Comparison of ENCODE assay signal across 9 mouse cellular contexts in the genomic region with DNA sequence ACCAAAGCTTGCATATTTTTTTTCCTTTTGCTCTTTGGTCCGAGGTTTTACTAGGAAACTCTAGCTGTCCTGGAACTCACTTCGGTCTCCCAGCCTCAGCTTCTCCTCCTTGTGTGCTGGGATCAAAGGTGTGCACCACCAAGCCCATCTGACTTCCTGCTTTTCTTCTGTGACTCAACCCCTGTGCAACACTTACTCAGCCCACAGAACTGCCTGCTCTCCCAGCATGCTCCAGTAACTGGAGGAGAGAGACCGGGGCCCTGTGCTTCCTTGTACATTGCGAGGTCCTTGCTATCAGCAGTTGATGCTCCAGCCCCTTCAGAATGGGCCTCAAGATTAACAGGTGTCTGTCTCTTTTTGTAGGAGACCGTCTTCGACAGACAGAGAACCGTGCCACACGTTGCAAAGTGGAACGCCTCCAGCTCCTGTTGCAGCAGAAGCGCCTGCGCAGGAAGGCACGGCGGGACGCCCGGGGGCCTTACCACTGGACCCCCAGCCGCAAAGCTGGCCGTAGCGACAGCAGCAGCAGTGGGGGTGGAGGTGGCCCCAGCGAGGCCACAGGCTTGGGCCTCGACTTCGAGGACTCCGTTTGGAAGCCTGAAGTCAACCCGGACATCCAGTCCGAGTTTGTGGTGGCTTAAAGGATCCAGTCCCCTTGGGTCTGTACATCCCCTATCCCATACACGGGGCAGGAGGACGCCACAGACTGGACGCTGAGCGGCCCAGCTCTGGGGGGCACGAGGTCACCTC. TPM values are rescaled to one million over a fixed set of nuclear protein-coding genes. Genes with fewer than 3 reads are reported as not detected.
DNase-seq lines count a peak whose midpoint lies in the region; ATAC-seq lines count a peak whose summit lies in the region.
"Had no signal": no experiment of that assay in that cellular context is flagged by ENCODE, and none has a peak within 500 bp of the region (broad histone marks: within the 10 kb centered on the region; RNA-seq: fewer than 3 reads in every experiment).

No protein-coding gene starts in this region.

- WGBS in heart, embryonic 16.5 days, result 75% methylated on average over 29 of the region's 29 CpGs
- 87% methylated on average over 29 of the region's 29 CpGs for WGBS in midbrain, embryonic 12.5 days

- DNase-seq in kidney, adult 9 months, result peak; percentile 19
- DNase-seq in kidney, adult 8-10 months, result no peak
- DNase-seq in MN1 (ENCODE audit: low spot score), result peak; percentile 52
- DNase-seq in B cell, adult 2 months, result no peak
- no peak for DNase-seq in gastrocnemius, postnatal 36 days
- DNase-seq in right cerebral cortex, postnatal 4 days, result no peak

- no peak for ATAC-seq in heart, embryonic 16.5 days (replicated peaks; ENCODE audit: extremely low read depth, insufficient read depth, low FRiP score)
- no peak for ATAC-seq in midbrain, embryonic 12.5 days (ENCODE audit: low FRiP score, low read depth)
- ATAC-seq: Patski had no signal

- intact Hi-C loops in gastrocnemius, postnatal 36 days (cut with DNase I), result no loop called here

- H3K9ac ChIP-seq in heart, embryonic 16.5 days (ENCODE audit: low read length), result no peak overlapping the region; the same call in 1 of the 2 replicates
- peak overlapping the region; percentile 29 for H3K9ac ChIP-seq in midbrain, embryonic 12.5 days (replicated peaks)

- no peaks in the 10 kb centered on the region for H3K9me3 ChIP-seq in heart, embryonic 16.5 days (replicated peaks; ENCODE audit: control insufficient read depth, low read length)
- H3K9me3 ChIP-seq in midbrain, embryonic 12.5 days, result no peaks in the 10 kb centered on the region

- no peak overlapping the region for H3K4me2 ChIP-seq in heart, embryonic 16.5 days (ENCODE audit: low read depth, low read length)
- H3K4me2 ChIP-seq in midbrain, embryonic 12.5 days (replicated peaks), result no peak overlapping the region; the same call in 1 of the 2 replicates

- peaks cover 54% of the 10 kb centered on the region for H3K36me3 ChIP-seq in heart, embryonic 16.5 days (ENCODE audit: control insufficient read depth, insufficient read depth)
- H3K36me3 ChIP-seq in midbrain, embryonic 12.5 days, result peaks cover 65% of the 10 kb centered on the region

- no peaks in the 10 kb centered on the region for H3K27me3 ChIP-seq in heart, embryonic 16.5 days (ENCODE audit: control insufficient read depth, insufficient read depth, low read length)
- no peaks in the 10 kb centered on the region for H3K27me3 ChIP-seq in midbrain, embryonic 12.5 days
- H3K27me3 ChIP-seq: Patski had no signal

- H3K4me1 ChIP-seq in heart, embryonic 16.5 days (ENCODE audit: control insufficient read depth, insufficient read depth, low read length), result peaks cover 84% of the 10 kb centered on the region
- H3K4me1 ChIP-seq in midbrain, embryonic 12.5 days, result peaks cover 87% of the 10 kb centered on the region

- peak overlapping the region; percentile 74 for H3K27ac ChIP-seq in heart, embryonic 16.5 days (ENCODE audit: low read length)
- peak overlapping the region; percentile 90 for H3K27ac ChIP-seq in midbrain, embryonic 12.5 days (replicated peaks)

- H3K4me3 ChIP-seq in heart, embryonic 16.5 days (ENCODE audit: low read length), result no peak overlapping the region
- no peak overlapping the region for H3K4me3 ChIP-seq in midbrain, embryonic 12.5 days

RNA-seq across cellular contexts. Expression of gene Midn, which starts 8.1 kb away (rescaled TPM):
- 10.3 and 13.0 TPM in 2 replicates for polyA plus RNA-seq in heart, embryonic 16.5 days (2015; fragmentation: Nextera tagmentation; extraction: Ambion mirVana)
- polyA plus RNA-seq in midbrain, embryonic 12.5 days (2016; fragmentation: Nextera tagmentation; extraction: Ambion mirVana), result 41.7 and 46.4 TPM in 2 replicates
- 10 to 100 TPM; 37.6 to 49.3 TPM for total RNA-seq in gastrocnemius, postnatal 36 days (2021)

RNA-seq across cellular contexts. Expression of gene Cirbp, which starts 9.6 kb away (rescaled TPM):
- polyA plus RNA-seq in heart, embryonic 16.5 days (2015; fragmentation: Nextera tagmentation; extraction: Ambion mirVana), result 85.3 and 87.6 TPM in 2 replicates
- 227 and 233 TPM in 2 replicates for polyA plus RNA-seq in midbrain, embryonic 12.5 days (2016; fragmentation: Nextera tagmentation; extraction: Ambion mirVana)
- total RNA-seq in gastrocnemius, postnatal 36 days (2021), result 10 to 100 TPM; 22.6 to 28.3 TPM

RNA-seq across cellular contexts. Expression of gene Cbarp, which starts 15.5 kb away (rescaled TPM):
- 2.5 TPM in 2 replicates for polyA plus RNA-seq in heart, embryonic 16.5 days (2015; fragmentation: Nextera tagmentation; extraction: Ambion mirVana)
- 19.3 and 20.0 TPM in 2 replicates for polyA plus RNA-seq in midbrain, embryonic 12.5 days (2016; fragmentation: Nextera tagmentation; extraction: Ambion mirVana)
- total RNA-seq in gastrocnemius, postnatal 36 days (2021), result 1 to 10 TPM; 1.4 to 2.1 TPM

RNA-seq across cellular contexts. Expression of gene 1600002K03Rik, which starts 16.6 kb away (rescaled TPM):
- polyA plus RNA-seq in heart, embryonic 16.5 days (2015; fragmentation: Nextera tagmentation; extraction: Ambion mirVana), result 9.7 and 10.7 TPM in 2 replicates
- polyA plus RNA-seq in midbrain, embryonic 12.5 days (2016; fragmentation: Nextera tagmentation; extraction: Ambion mirVana), result 12.9 and 13.6 TPM in 2 replicates
- total RNA-seq in gastrocnemius, postnatal 36 days (2021), result 1 to 10 TPM; 4.7 to 5.1 TPM

RNA-seq across cellular contexts. Expression of gene Atp5d, which starts 17.7 kb away (rescaled TPM):
- 1,107 and 1,132 TPM in 2 replicates for polyA plus RNA-seq in heart, embryonic 16.5 days (2015; fragmentation: Nextera tagmentation; extraction: Ambion mirVana)
- polyA plus RNA-seq in midbrain, embryonic 12.5 days (2016; fragmentation: Nextera tagmentation; extraction: Ambion mirVana), result 379 and 384 TPM in 2 replicates
- total RNA-seq in gastrocnemius, postnatal 36 days (2021), result 100 to 1,000 TPM; 600 to 616 TPM

Comparison
In these comparisons a context has a peak if more than half of its experiments do, and no peak if none do; other contexts are left out.
1. DNase-seq: peak in kidney, adult 9 months (single experiment) and MN1 (single experiment); none in kidney, adult 8-10 months (0 of 2), B cell, adult 2 months (0 of 2), gastrocnemius, postnatal 36 days (0 of 2) and right cerebral cortex, postnatal 4 days (single experiment).